Mouse (Mus musculus): ENCODE measurements around the gene Zfyve21. TPM values are rescaled to one million over a fixed set of nuclear protein-coding genes. Genes with fewer than 3 reads are reported as not detected.
A peak's percentile ranks its signal among the peaks of the same experiment; 100 is the strongest.

Gene Zfyve21
- 95.5 and 95.6 TPM in 2 replicates for polyA plus RNA-seq (2014; fragmentation: Nextera tagmentation; extraction: Ambion mirVana)

DNA sequence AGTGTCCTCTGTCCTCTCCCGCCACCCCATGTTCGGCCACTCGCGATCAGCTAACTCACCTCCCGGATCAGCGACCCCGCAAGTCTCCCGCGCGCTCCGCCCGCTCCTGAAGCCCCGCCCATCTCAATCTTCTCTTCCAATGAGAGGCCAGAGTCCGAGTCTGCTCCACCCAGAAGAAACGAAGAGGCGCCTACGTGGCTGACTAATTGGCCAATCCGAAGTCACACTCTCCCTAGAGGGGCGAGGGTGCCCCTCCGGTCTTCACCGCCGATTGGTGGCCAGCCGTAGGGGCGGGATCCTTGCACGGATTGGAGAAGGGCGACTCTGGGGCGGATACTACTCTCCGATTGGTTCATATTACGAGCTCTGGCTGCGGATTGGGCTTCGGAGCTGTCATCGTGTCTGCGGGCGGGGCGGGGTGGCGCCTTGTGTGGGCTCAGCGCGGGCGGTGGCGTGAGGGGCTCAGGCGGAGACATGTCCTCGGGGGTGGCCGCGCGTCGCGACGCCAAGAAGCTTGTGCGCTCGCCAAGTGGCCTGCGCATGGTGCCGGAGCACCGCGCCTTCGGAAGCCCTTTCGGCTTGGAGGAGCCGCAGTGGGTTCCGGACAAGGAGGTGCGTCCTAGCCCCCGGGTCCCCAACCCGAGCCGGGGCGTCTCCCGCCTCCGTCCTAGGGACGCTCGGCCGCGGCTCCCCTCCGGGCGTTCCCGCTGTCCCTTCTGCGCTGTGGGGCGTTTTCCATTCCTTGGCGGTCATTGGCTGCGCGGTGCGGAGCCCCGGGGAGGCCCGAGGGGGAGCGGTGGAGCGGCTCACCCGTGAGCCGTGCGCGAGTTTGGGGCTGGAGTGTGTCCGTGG lies at the start of gene Zfyve21, which contains the start of gene Xrcc3:
TSS of gene Zfyve21 (plus strand) at position 405 of the 852 bp plus-strand sequence.
TSS of gene Xrcc3 (minus strand) at position 108 of the 852 bp plus-strand sequence.
- peak; percentile 93 for ATAC-seq (replicated peaks; ENCODE audit: low FRiP score)
- H3K4me3 ChIP-seq (ENCODE audit: low read depth, low read length) = peak within 1 kb of the TSS; percentile 79
- H3K4me2 ChIP-seq = peak within 1 kb of the TSS; percentile 83
- peaks cover 61% of the 10 kb centered on the region for H3K4me1 ChIP-seq (replicated peaks; ENCODE audit: control insufficient read depth, insufficient read depth, low read length)
- peak; percentile 95 for DNase-seq (ENCODE audit: low spot score)
- H3K27ac ChIP-seq (ENCODE audit: low read depth, low read length) = peak within 1 kb of the TSS; percentile 91
- H3K9ac ChIP-seq (ENCODE audit: low read depth, low read length) = peak within 1 kb of the TSS; percentile 85
- no peaks in the 10 kb centered on the region for H3K27me3 ChIP-seq (replicated peaks; ENCODE audit: control insufficient read depth, insufficient read depth, low read length)
- H3K9me3 ChIP-seq (ENCODE audit: control insufficient read depth, low read length) = no peaks in the 10 kb centered on the region
- under 1% methylated on average over 87 of the region's 87 CpGs for WGBS
- peaks cover 3% of the 10 kb centered on the region; the same call in 1 of the 2 replicates for H3K36me3 ChIP-seq (ENCODE audit: control insufficient read depth, insufficient read depth, low read length)

DNA sequence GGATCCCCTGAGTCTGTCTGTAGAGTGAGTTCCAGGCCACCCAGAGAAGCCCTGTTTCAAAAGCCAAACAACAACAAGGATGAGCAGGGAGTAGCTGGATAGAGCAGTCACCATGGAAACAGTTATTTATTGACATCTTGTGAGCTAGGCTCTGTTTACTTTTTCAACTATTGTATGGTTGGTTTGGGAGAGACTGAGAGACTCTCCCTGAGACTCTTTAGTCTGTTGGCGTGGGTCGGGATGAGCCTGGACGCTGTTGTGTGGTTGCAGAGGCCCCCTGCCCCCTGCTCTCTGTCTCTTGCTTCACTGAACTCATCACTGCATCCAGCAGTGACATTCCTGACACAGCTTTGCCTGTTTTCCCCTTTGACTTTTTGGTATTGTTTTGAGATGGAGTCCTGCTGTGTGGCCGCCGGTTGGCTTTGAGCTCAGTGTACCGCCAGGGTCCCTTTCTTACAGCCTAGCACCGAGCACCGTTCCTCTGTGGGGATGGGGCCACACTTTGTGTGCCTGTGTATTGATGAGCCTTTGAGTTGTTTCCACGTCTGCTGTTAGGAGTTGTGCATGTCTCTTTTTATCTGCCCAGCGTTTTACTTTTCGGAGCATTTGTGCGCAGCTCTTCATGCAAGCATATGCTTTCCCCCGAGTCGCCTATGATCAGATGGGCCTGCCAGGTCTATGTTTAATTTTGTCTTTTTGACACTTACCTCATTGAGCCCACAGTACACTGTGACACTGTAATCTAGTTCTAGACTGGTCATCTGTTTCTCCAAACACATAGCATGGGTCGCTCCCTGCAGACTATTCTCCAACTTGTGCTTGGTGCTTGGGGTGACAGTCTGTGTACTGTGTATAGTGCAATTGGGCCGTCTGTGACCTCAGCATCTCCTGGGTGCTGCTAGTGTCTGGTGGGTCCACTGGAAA lies 47.4 kb upstream of the Zfyve21 start:
- 74% methylated on average over 16 of the region's 16 CpGs for WGBS
- H3K27ac ChIP-seq (ENCODE audit: low read depth, low read length) = no peak overlapping the region

DNA sequence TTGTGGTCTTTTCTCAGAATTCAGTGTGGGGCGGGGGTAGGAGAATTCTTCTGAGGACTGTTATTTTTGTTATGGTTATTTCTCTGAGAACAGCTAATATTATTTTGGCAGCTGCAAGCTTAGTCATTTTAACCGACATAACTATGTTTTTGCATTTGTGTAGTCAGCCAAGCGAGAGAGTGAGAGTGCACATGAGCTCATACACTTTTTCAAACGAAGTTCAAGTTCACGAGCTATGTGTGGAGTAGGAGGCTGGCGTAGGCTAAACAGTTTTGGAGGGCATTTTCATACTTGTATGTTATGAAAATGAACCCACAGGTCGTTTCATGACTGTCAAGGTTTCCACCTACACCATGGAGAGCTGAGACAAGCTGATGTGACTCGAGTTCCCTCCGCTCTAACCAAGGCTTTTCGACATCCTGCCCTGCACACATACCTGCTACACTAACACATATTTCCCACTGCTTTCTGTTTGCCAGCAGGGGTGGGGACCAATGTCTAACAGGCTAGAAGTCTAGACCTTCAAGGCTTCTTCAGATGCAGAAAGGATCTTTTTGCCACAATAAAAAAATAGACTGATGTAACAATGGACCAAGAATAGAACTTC lies 45.5 kb upstream of the Zfyve21 start:
- Histone ChIP-seq H3K36me3 (ENCODE audit: control insufficient read depth, insufficient read depth, low read length) (peaks cover 11% of the 10 kb centered on the region; the same call in 1 of the 2 replicates), H3K9me3 (ENCODE audit: control insufficient read depth, low read length) (no peaks in the 10 kb centered on the region), H3K27ac (ENCODE audit: low read depth, low read length) (no peak overlapping the region), H3K4me1 (replicated peaks; ENCODE audit: control insufficient read depth, insufficient read depth, low read length) (peaks cover 21% of the 10 kb centered on the region), H3K4me2 (no peak overlapping the region), H3K27me3 (replicated peaks; ENCODE audit: control insufficient read depth, insufficient read depth, low read length) (no peaks in the 10 kb centered on the region), H3K4me3 (ENCODE audit: low read depth, low read length) (no peak overlapping the region), H3K9ac (ENCODE audit: low read depth, low read length) (no peak overlapping the region)
- DNase-seq (ENCODE audit: low spot score) (no peak), ATAC-seq (replicated peaks; ENCODE audit: low FRiP score) (no peak)
- 90% methylated on average over 10 of the region's 10 CpGs for whole genome bisulfite sequencing

More for the DNA sequence above, 47.4 kb upstream of the Zfyve21 start:
- Histone ChIP-seq H3K36me3 (ENCODE audit: control insufficient read depth, insufficient read depth, low read length) (peaks cover 2% of the 10 kb centered on the region), H3K4me2 (no peak overlapping the region), H3K4me3 (ENCODE audit: low read depth, low read length) (no peak overlapping the region), H3K9ac (ENCODE audit: low read depth, low read length) (no peak overlapping the region), H3K4me1 (replicated peaks; ENCODE audit: control insufficient read depth, insufficient read depth, low read length) (peaks cover 22% of the 10 kb centered on the region), H3K9me3 (ENCODE audit: control insufficient read depth, low read length) (no peaks in the 10 kb centered on the region), H3K27me3 (replicated peaks; ENCODE audit: control insufficient read depth, insufficient read depth, low read length) (no peaks in the 10 kb centered on the region)
- no peak for DNase-seq (ENCODE audit: low spot score)
- ATAC-seq (replicated peaks; ENCODE audit: low FRiP score) = no peak

- Histone ChIP-seq H3K27ac (ENCODE audit: low read depth, low read length) (0 out of 2 replicates have a peak overlapping the region, but pooled peaks have one; percentile 23), H3K4me3 (ENCODE audit: low read depth, low read length) (no peak overlapping the region), H3K9ac (ENCODE audit: low read depth, low read length) (no peak overlapping the region), H3K4me2 (no peak overlapping the region), H3K9me3 (ENCODE audit: control insufficient read depth, low read length) (no peaks in the 10 kb centered on the region), H3K4me1 (replicated peaks; ENCODE audit: control insufficient read depth, insufficient read depth, low read length) (peaks cover 19% of the 10 kb centered on the region), H3K36me3 (ENCODE audit: control insufficient read depth, insufficient read depth, low read length) (peaks cover 12% of the 10 kb centered on the region), H3K27me3 (replicated peaks; ENCODE audit: control insufficient read depth, insufficient read depth, low read length) (no peaks in the 10 kb centered on the region)
- DNase-seq (ENCODE audit: low spot score) = no peak
- ATAC-seq (replicated peaks; ENCODE audit: low FRiP score) = no peak
- 55% methylated on average over 10 of the region's 10 CpGs for WGBS
Measured at GRCm38 (mm10) chr12:111769306-111769705, 44.7 kb upstream of the Zfyve21 start.

DNA sequence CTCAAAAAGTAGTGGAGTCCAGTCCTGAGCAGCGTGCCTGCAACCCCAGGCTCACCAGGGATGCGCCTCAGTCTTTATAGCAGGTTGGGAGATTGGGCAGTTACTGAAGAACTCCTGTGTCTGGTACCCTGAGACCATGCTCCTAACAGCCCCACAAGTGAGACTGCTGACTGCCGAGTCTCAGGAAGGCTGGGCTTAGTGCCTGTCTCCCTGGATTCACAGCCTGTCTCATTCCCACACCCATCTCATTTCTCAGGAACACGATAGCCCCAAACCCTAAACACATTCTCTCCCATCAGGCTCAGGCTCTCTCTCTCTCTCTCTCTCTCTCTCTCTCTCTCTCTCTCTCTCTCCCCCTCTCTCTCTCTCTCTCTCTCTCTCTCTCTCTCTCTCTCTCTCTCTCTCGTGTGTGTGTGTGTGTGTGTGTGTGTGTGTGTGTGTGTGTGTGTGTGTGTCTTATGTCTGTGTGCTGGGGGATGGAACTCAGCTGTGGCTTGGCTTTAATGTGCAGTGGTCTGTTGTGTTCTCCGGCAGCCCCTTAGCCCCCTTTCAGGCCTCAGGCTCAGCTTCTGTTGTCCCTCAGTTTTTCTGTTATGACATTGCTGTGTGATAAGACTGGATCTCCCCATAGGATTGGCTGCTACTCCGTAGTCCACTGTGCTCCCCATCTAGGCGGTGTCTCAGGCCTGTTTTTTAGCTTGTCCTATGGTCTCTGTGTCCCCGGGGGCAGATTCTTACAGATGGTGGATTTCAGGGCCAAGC lies 44.0 kb upstream of the Zfyve21 start:
- Histone ChIP-seq H3K4me1 (replicated peaks; ENCODE audit: control insufficient read depth, insufficient read depth, low read length) (peaks cover 19% of the 10 kb centered on the region), H3K27me3 (replicated peaks; ENCODE audit: control insufficient read depth, insufficient read depth, low read length) (no peaks in the 10 kb centered on the region), H3K9me3 (ENCODE audit: control insufficient read depth, low read length) (no peaks in the 10 kb centered on the region), H3K4me2 (no peak overlapping the region), H3K9ac (ENCODE audit: low read depth, low read length) (no peak overlapping the region), H3K36me3 (ENCODE audit: control insufficient read depth, insufficient read depth, low read length) (peaks cover 19% of the 10 kb centered on the region), H3K4me3 (ENCODE audit: low read depth, low read length) (no peak overlapping the region), H3K27ac (ENCODE audit: low read depth, low read length) (0 out of 2 replicates have a peak overlapping the region, but pooled peaks have one; percentile 23)
- ATAC-seq (replicated peaks; ENCODE audit: low FRiP score) = no peak
- 68% methylated on average over 8 of the region's 9 CpGs for WGBS
- no peak for DNase-seq (ENCODE audit: low spot score)

- H3K9ac ChIP-seq (ENCODE audit: low read depth, low read length) = no peak overlapping the region
- WGBS = 85% methylated on average over 10 of the region's 10 CpGs
- DNase-seq (ENCODE audit: low spot score) (no peak), ATAC-seq (replicated peaks; ENCODE audit: low FRiP score) (no peak)
- no peak overlapping the region for H3K4me2 ChIP-seq
- no peak overlapping the region for H3K27ac ChIP-seq (ENCODE audit: low read depth, low read length)
- no peaks in the 10 kb centered on the region for H3K27me3 ChIP-seq (replicated peaks; ENCODE audit: control insufficient read depth, insufficient read depth, low read length)
- peaks cover 24% of the 10 kb centered on the region for H3K36me3 ChIP-seq (ENCODE audit: control insufficient read depth, insufficient read depth, low read length)
- no peak overlapping the region for H3K4me3 ChIP-seq (ENCODE audit: low read depth, low read length)
- no peaks in the 10 kb centered on the region for H3K9me3 ChIP-seq (ENCODE audit: control insufficient read depth, low read length)
- peaks cover 17% of the 10 kb centered on the region for H3K4me1 ChIP-seq (replicated peaks; ENCODE audit: control insufficient read depth, insufficient read depth, low read length)
Measured at GRCm38 (mm10) chr12:111770651-111771050, 43.3 kb upstream of the Zfyve21 start.

GRCm38 (mm10) chr12:111774156-111774555 lies 39.8 kb upstream of the Zfyve21 start:
- WGBS = 90% methylated on average over 16 of the region's 16 CpGs
- Histone ChIP-seq H3K9ac (ENCODE audit: low read depth, low read length) (no peak overlapping the region), H3K4me2 (no peak overlapping the region), H3K9me3 (ENCODE audit: control insufficient read depth, low read length) (no peaks in the 10 kb centered on the region), H3K36me3 (ENCODE audit: control insufficient read depth, insufficient read depth, low read length) (peaks cover 48% of the 10 kb centered on the region), H3K4me1 (replicated peaks; ENCODE audit: control insufficient read depth, insufficient read depth, low read length) (peaks cover 6% of the 10 kb centered on the region; the same call in 1 of the 2 replicates), H3K27me3 (replicated peaks; ENCODE audit: control insufficient read depth, insufficient read depth, low read length) (no peaks in the 10 kb centered on the region), H3K4me3 (ENCODE audit: low read depth, low read length) (no peak overlapping the region), H3K27ac (ENCODE audit: low read depth, low read length) (no peak overlapping the region)
- ATAC-seq (replicated peaks; ENCODE audit: low FRiP score) = no peak
- no peak for DNase-seq (ENCODE audit: low spot score)
